Comparison of ENCODE assay signal across 15 mouse cellular contexts in genomic region chr2:38156001-38156400, GRCm38 (mm10).
"Had no signal": no experiment of that assay in that cellular context is flagged by ENCODE, and none has a peak within 500 bp of the region (broad histone marks: within the 10 kb centered on the region; RNA-seq: fewer than 3 reads in every experiment).

No protein-coding gene starts in this region.

- H3K27ac ChIP-seq: neural tube, embryonic 15.5 days; stomach, embryonic 15.5 days; stomach, postnatal 0 days had no signal

- H3K4me1 ChIP-seq: neural tube, embryonic 15.5 days; stomach, embryonic 15.5 days had no signal

- H3K9me3 ChIP-seq: neural tube, embryonic 15.5 days; stomach, embryonic 15.5 days had no signal

- H3K4me3 ChIP-seq: neural tube, embryonic 15.5 days; stomach, embryonic 15.5 days had no signal

- H3K9ac ChIP-seq: neural tube, embryonic 15.5 days; stomach, embryonic 15.5 days had no signal

- H3K27me3 ChIP-seq: neural tube, embryonic 15.5 days; stomach, embryonic 15.5 days had no signal

- H3K36me3 ChIP-seq: neural tube, embryonic 15.5 days; stomach, embryonic 15.5 days had no signal

- DNase-seq: retina, postnatal 1 day; right cerebral cortex, adult 18-20 months; right cerebral cortex, postnatal 14 days; right cerebral cortex, postnatal 25 days; right cerebral cortex, postnatal 4 days; spleen, adult 18-20 months; thymus, adult 18-20 months; thymus, adult 2 months; thymus, postnatal 14 days; thymus, postnatal 25 days; thymus, postnatal 36 days; thymus, postnatal 4 days had no signal

- H3K4me2 ChIP-seq: neural tube, embryonic 15.5 days; stomach, embryonic 15.5 days had no signal
